Mouse (Mus musculus) inflammation-experienced regulatory T-cells (primary cell): ENCODE results near the gene Nr2e1. TPM values are rescaled to one million over a fixed set of nuclear protein-coding genes. Genes with fewer than 3 reads are reported as not detected.

Source experiments
- polyA plus RNA-seq, 2 experiments: library from polyadenylated mRNA; unstranded; fragments of 100-300 nt; shearing (Covaris generic); gene quantifications; one replicate each; pipeline ENCODE4 v1.2.1; 2017

The Nr2e1 gene
- polyA plus RNA-seq, result 1 to 10 TPM in 1 of 2 experiments, under 1 TPM in 1; 0.23 to 1.0 TPM

DNA sequence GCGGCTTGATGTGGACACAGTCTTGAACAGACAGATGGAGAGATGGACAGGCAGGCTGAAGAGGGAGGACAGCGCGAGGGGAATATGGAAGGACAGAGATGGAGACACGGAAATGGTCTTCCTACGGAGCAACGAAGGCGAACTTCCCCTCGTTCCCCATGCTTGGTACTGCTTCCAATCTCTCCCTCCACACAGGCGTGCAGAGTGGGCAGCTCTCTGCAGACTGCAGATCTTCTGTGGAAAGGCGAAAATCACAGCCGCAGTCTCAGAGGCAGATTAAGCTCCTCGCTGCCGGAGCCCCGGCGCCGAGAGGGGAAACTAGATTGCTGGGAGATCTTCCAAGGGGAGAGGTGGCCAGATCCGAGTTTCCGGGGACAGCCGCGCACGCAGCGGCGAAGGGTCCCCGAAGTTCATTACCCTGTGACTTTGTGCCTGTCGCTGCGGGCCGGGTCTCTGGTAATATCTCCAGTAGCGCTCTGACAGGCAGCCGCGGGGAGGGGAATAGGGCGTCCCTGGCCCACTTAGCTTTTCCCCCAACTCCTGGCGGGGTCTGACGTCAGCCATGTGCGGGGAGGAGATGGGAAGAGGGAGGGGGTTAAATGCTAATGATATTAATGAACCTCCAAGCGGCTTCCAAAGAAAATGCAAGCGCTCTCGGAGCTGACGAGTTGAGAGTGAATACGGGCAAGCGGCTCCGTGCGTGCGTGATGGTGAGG is at the start of gene Nr2e1, which contains the start of gene Ostm1:
Gene Nr2e1 (minus strand): TSS at position 476 of the 716 bp plus-strand sequence.
Gene Ostm1 (plus strand): TSS at position 666 of the 716 bp plus-strand sequence.

Other genes with a start within 250 kb of the Nr2e1 start
- gene Afg1l, start 105.1 kb downstream of the Nr2e1 start, polyA plus RNA-seq, result 1 to 10 TPM; 3.8 to 9.5 TPM
- 100 to 1,000 TPM; 349 to 352 TPM for gene Snx3, start 81.6 kb downstream of the Nr2e1 start, polyA plus RNA-seq
- 10 to 100 TPM; 52.3 to 52.7 TPM for gene Ostm1, start 190 bp upstream of the Nr2e1 start, polyA plus RNA-seq
- gene Sec63, start 177.9 kb upstream of the Nr2e1 start, polyA plus RNA-seq, result 10 to 100 TPM; 30.7 to 59.0 TPM